Mouse (Mus musculus): ENCODE measurements at regions not wholly inside any gene's neighbourhood (a gene's known extent, or its start where the extent isn't known, plus 50 kb on each side); places are given as distances from the start of the nearest gene placed in this dataset.

- H3K9ac ChIP-seq (replicated peaks; ENCODE audit: low read length, poor library complexity, severe bottlenecking): no peak overlapping the region
- no peak overlapping the region for H3K4me2 ChIP-seq (ENCODE audit: low read depth, low read length, poor library complexity, severe bottlenecking)
- no peaks in the 10 kb centered on the region for H3K27me3 ChIP-seq (ENCODE audit: insufficient read depth, low read length)
- no peak for TF ChIP-seq CTCF (IDR thresholded peaks at IDR 0.05)
- no peaks in the 10 kb centered on the region for H3K4me1 ChIP-seq (ENCODE audit: insufficient read depth, low read length)
- no peaks in the 10 kb centered on the region for H3K9me3 ChIP-seq (ENCODE audit: low read length)
- no peak overlapping the region for H3K27ac ChIP-seq (ENCODE audit: low read depth, low read length)
- 77% methylated on average over 1 of the region's 1 CpGs for WGBS
- no peak overlapping the region for H3K4me3 ChIP-seq (ENCODE audit: low read depth, low read length)
- DNase-seq (ENCODE audit: low spot score) (no peak), ATAC-seq (ENCODE audit: low FRiP score) (no peak)
- H3K36me3 ChIP-seq (ENCODE audit: insufficient read depth, low read length): no peaks in the 10 kb centered on the region
Observed at GRCm38 (mm10) chr15:29828570-29828969, 343.8 kb upstream of the Ctnnd2 start.
